Mouse (Mus musculus) myocyte (in vitro differentiated cells): ENCODE data around the gene Hus1b. TPM values are rescaled to one million over a fixed set of nuclear protein-coding genes. Genes with fewer than 3 reads are reported as not detected.

Source experiments
- H3K27me3 ChIP-seq: one replicate; pipeline ENCODE4 v1.6.1; 2011; ENCODE audit not compliant: control insufficient read depth, insufficient read depth, insufficient read length
- H3K36me3 ChIP-seq: one replicate; pipeline ENCODE4 v1.6.1; 2011; ENCODE audit not compliant: control insufficient read depth, insufficient read depth
- H3K4me2 ChIP-seq: one replicate; pipeline ENCODE4 v1.6.1; 2011; ENCODE audit warnings: low read depth, control low read depth
- H3K4me3 ChIP-seq: one replicate; pipeline ENCODE4 v1.5.1; 2011; ENCODE audit warnings: mild to moderate bottlenecking, control low read depth, moderate library complexity
- H3K79me2 ChIP-seq: one replicate; pipeline ENCODE4 v1.6.1; 2011; ENCODE audit not compliant: control insufficient read depth, insufficient read depth
- H3ac ChIP-seq: one replicate; pipeline ENCODE4 v1.6.1; 2011; ENCODE audit not compliant: control insufficient read depth, insufficient read length
- CEBPB ChIP-seq: IDR thresholded peaks from 2 replicates; pipeline ENCODE4 v1.6.1; 2011; ENCODE audit warnings: mild to moderate bottlenecking, moderate library complexity; ENCODE audit not compliant: poor library complexity, insufficient read depth, severe bottlenecking
- E2F4 ChIP-seq: IDR thresholded peaks from one replicate; pipeline ENCODE4 v1.6.1; 2011; ENCODE audit warnings: mild to moderate bottlenecking, control low read depth, moderate library complexity; ENCODE audit not compliant: insufficient read depth
- MAX ChIP-seq: IDR thresholded peaks from one replicate; pipeline ENCODE4 v1.6.1; 2011; ENCODE audit warnings: low read depth, mild to moderate bottlenecking, control low read depth
- MYOD1 ChIP-seq, 3 experiments: IDR thresholded peaks; one replicate each; pipeline ENCODE4 v1.6.1; 2011; ENCODE audit warnings: control low read depth in 2 of 3, low read depth in 2 of 3, mild to moderate bottlenecking in 2 of 3, moderate library complexity in 1 of 3; ENCODE audit not compliant: insufficient read length in 2 of 3, control insufficient read depth in 1 of 3
- MYOG ChIP-seq, 3 experiments: IDR thresholded peaks; one replicate each; pipeline ENCODE4 v1.6.1; 2011; ENCODE audit warnings: control low read depth in 2 of 3, low read depth in 2 of 3, mild to moderate bottlenecking in 2 of 3; ENCODE audit not compliant: insufficient read length in 2 of 3, control insufficient read depth in 1 of 3, insufficient read depth in 1 of 3
- POLR2A ChIP-seq: IDR thresholded peaks from one replicate; pipeline ENCODE4 v1.6.1; 2011; ENCODE audit warnings: low read depth, mild to moderate bottlenecking, control low read depth, moderate library complexity; ENCODE audit not compliant: insufficient read length
- POLR2AphosphoS2 ChIP-seq: IDR thresholded peaks from one replicate; pipeline ENCODE4 v1.6.1; 2011; ENCODE audit warnings: low read depth, control low read depth; ENCODE audit not compliant: insufficient read length
- REST ChIP-seq: IDR thresholded peaks from one replicate; pipeline ENCODE4 v1.6.1; 2011; ENCODE audit warnings: mild to moderate bottlenecking, control low read depth, moderate library complexity; ENCODE audit not compliant: insufficient read depth, insufficient read length
- SRF ChIP-seq: IDR thresholded peaks from one replicate; pipeline ENCODE4 v1.6.1; 2011; ENCODE audit warnings: low read depth; ENCODE audit not compliant: control insufficient read depth, insufficient read length
- TCF12 ChIP-seq: IDR thresholded peaks from one replicate; pipeline ENCODE4 v1.6.1; 2011; ENCODE audit warnings: mild to moderate bottlenecking, control low read depth; ENCODE audit not compliant: poor library complexity, insufficient read depth, severe bottlenecking
- TCF3 ChIP-seq: IDR thresholded peaks from one replicate; pipeline ENCODE4 v1.6.1; 2011; ENCODE audit warnings: low read depth, control low read depth; ENCODE audit not compliant: insufficient read length
- USF1 ChIP-seq: IDR thresholded peaks from one replicate; pipeline ENCODE4 v1.6.1; 2011; ENCODE audit warnings: low read depth, mild to moderate bottlenecking, control low read depth, moderate library complexity
- polyA plus RNA-seq: library from polyadenylated mRNA; unstranded; fragments of >200 nt; fragmentation: generic; extraction: Trizol; gene quantifications from one replicate; pipeline ENCODE4 v1.2.1, GENCODE M21; 2012; ENCODE audit warnings: missing spikeins

Gene Hus1b
- polyA plus RNA-seq, 1 experiment: not detected

DNA sequence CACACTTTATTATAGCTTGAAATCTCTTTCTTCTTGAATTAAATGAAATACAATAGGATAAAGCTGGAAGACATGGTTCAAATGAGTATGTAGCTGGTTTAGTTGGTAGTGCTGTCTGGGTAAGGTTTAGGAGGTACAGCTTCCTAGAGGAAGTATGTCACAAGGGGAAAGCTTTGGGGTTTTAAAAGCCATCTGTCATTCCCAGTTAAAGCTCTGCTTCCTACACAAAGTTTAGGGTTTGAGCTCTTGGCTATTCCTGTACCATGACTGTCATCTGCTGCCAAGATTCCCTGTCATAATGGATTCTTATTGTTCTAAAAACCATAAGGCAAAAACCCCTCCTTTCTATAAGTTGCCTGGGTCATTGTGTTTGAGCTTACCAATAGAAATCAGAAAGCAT, 1.8 kb downstream of the Hus1b start:
- Histone ChIP-seq H3K4me3 (no peak overlapping the region), H3ac (no peak overlapping the region), H3K4me2 (no peak overlapping the region), H3K27me3 (no peaks in the 10 kb centered on the region), H3K79me2 (peaks cover 11% of the 10 kb centered on the region), H3K36me3 (no peaks in the 10 kb centered on the region)
- no peak for TF ChIP-seq E2F4
- no peak for TF ChIP-seq MYOG (IDR thresholded peaks at IDR 0.05; ENCODE audit: control insufficient read depth in 1 of 3, insufficient read depth in 1 of 3, insufficient read length in 2 of 3, low read depth in 2 of 3)
- no peak for TF ChIP-seq POLR2A

GRCm38 (mm10) chr13:30932972-30933371, 14.6 kb downstream of the Hus1b start:
- peaks cover 9% of the 10 kb centered on the region for H3K36me3 ChIP-seq
- H3K27me3 ChIP-seq: no peaks in the 10 kb centered on the region
- no peak for TF ChIP-seq POLR2AphosphoS2
- TF ChIP-seq SRF: no peak
- TF ChIP-seq E2F4: no peak
- TF ChIP-seq CEBPB: no peak
- no peak for TF ChIP-seq MYOG (IDR thresholded peaks at IDR 0.05; ENCODE audit: control insufficient read depth in 1 of 3, insufficient read depth in 1 of 3, insufficient read length in 2 of 3, low read depth in 2 of 3)
- TF ChIP-seq POLR2A: no peak
- no peak for TF ChIP-seq MYOD1 (IDR thresholded peaks at IDR 0.05; ENCODE audit: control insufficient read depth in 1 of 3, insufficient read length in 2 of 3, low read depth in 2 of 3)
- TF ChIP-seq TCF3: no peak
- TF ChIP-seq MAX: no peak
- TF ChIP-seq TCF12: no peak
- TF ChIP-seq REST: no peak
- no peak for TF ChIP-seq USF1
- H3ac ChIP-seq: no peak overlapping the region
- peak overlapping the region; percentile 3 for H3K4me2 ChIP-seq
- H3K4me3 ChIP-seq: no peak overlapping the region
- H3K79me2 ChIP-seq: no peaks in the 10 kb centered on the region

GRCm38 (mm10) chr13:30931613-30932012, 15.9 kb downstream of the Hus1b start:
- Histone ChIP-seq H3K36me3 (peaks cover 9% of the 10 kb centered on the region), H3K79me2 (no peaks in the 10 kb centered on the region), H3K4me2 (no peak overlapping the region), H3ac (no peak overlapping the region), H3K4me3 (no peak overlapping the region), H3K27me3 (no peaks in the 10 kb centered on the region)
- TF ChIP-seq MYOG (IDR thresholded peaks at IDR 0.05; ENCODE audit: control insufficient read depth in 1 of 3, insufficient read depth in 1 of 3, insufficient read length in 2 of 3, low read depth in 2 of 3) (no peak), REST (no peak), USF1 (no peak), TCF12 (no peak), TCF3 (no peak), MAX (no peak), POLR2AphosphoS2 (no peak), E2F4 (no peak), MYOD1 (IDR thresholded peaks at IDR 0.05; ENCODE audit: control insufficient read depth in 1 of 3, insufficient read length in 2 of 3, low read depth in 2 of 3) (no peak), POLR2A (no peak), SRF (no peak), CEBPB (no peak)

DNA sequence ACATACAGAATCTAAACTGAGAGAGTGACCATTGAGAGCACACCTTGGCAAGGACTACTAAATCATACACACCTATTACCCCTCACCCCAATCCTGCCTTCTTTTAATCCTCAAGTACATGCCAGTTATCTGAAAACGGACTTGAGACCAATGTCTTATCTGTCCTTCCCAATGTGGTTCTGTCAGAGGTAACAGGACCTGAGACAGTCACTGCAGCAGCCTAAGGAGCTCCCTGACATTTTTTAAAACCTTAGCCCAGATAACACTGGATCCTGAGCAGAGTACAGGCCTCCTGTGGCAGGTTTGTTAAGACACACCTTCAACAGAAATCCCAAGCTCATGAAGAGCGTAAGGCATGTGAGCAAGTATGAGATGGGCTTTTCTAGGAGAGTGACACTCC, 18.4 kb downstream of the Hus1b start:
- Histone ChIP-seq H3K79me2 (no peaks in the 10 kb centered on the region), H3K27me3 (no peaks in the 10 kb centered on the region), H3K36me3 (peaks cover 15% of the 10 kb centered on the region), H3K4me2 (no peak overlapping the region), H3ac (no peak overlapping the region), H3K4me3 (no peak overlapping the region)
- TF ChIP-seq MYOG (IDR thresholded peaks at IDR 0.05; ENCODE audit: control insufficient read depth in 1 of 3, insufficient read depth in 1 of 3, insufficient read length in 2 of 3, low read depth in 2 of 3) (no peak), E2F4 (no peak), MYOD1 (IDR thresholded peaks at IDR 0.05; ENCODE audit: control insufficient read depth in 1 of 3, insufficient read length in 2 of 3, low read depth in 2 of 3) (no peak), USF1 (no peak), REST (no peak), MAX (no peak), TCF3 (no peak), POLR2AphosphoS2 (no peak), SRF (no peak), CEBPB (no peak)

- no peak overlapping the region for H3K4me2 ChIP-seq
- no peak overlapping the region for H3ac ChIP-seq
- H3K79me2 ChIP-seq: no peaks in the 10 kb centered on the region
- no peak overlapping the region for H3K4me3 ChIP-seq
- TF ChIP-seq TCF3 (no peak), TCF12 (no peak), MAX (no peak), POLR2A (no peak), E2F4 (no peak), REST (no peak), MYOD1 (IDR thresholded peaks at IDR 0.05; ENCODE audit: control insufficient read depth in 1 of 3, insufficient read length in 2 of 3, low read depth in 2 of 3) (no peak), SRF (no peak), USF1 (no peak), MYOG (IDR thresholded peaks at IDR 0.05; ENCODE audit: control insufficient read depth in 1 of 3, insufficient read depth in 1 of 3, insufficient read length in 2 of 3, low read depth in 2 of 3) (no peak), POLR2AphosphoS2 (no peak), CEBPB (no peak)
- no peaks in the 10 kb centered on the region for H3K27me3 ChIP-seq
- H3K36me3 ChIP-seq: peaks cover 23% of the 10 kb centered on the region
Measured at GRCm38 (mm10) chr13:30924269-30924668, 23.3 kb downstream of the Hus1b start.
